Mouse (Mus musculus): ENCODE measurements at regions not wholly inside any gene's neighbourhood (a gene's known extent, or its start where the extent isn't known, plus 50 kb on each side); places are given as distances from the start of the nearest gene placed in this dataset.

DNA sequence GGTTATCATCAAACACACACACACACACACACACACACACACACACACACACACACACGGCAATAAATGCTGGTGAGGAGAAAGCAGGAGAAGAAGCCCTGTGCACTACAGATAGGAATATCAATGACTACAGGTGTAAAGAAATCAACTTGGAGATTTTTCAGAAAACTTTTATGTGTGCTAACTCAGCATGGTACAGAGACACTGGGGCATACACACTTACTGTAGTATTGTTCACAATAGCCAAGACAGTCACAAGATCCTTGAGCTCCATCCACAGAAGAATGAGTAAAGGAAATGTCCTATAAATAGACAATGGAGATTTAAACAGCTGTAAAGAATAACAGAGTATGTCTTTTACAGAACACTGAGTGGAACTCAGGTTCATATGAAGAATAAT is 182.4 kb downstream of the Tm2d1 start:
- Histone ChIP-seq H3K36me3 (no peaks in the 10 kb centered on the region), H3K9ac (no peak overlapping the region), H3K4me2 (peak overlapping the region; percentile 42), H3K27me3 (replicated peaks) (no peaks in the 10 kb centered on the region), H3K4me3 (no peak overlapping the region), H3K4me1 (peaks cover 39% of the 10 kb centered on the region), H3K9me3 (no peaks in the 10 kb centered on the region), H3K27ac (replicated peaks) (peak overlapping the region; percentile 87)
- ATAC-seq (ENCODE audit: extremely low read depth, insufficient number of reproducible peaks, low FRiP score, low TSS enrichment): no peak
- 44% methylated on average over 1 of the region's 1 CpGs for WGBS

DNA sequence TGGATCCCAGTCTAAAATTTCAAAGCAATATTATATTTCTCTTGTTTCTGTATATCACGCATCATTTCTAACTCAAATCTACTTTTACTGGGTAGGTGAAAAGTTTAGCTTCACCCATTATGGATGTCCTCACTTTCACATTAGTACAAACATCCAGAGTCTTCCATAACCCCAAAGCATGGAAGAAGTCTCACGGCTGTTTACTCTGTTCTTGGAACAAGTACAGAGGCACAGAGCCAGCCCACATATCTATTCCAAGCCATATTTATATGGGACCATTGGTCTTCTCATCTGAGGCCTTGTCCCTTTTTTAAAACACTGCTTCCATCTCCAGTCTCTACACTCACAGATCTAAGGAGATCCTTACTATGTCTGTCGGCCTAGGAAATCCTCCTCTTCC is 192.8 kb downstream of the Tm2d1 start:
- Histone ChIP-seq H3K4me3 (no peak overlapping the region), H3K4me1 (no peaks in the 10 kb centered on the region), H3K27ac (replicated peaks) (no peak overlapping the region), H3K9ac (no peak overlapping the region), H3K27me3 (replicated peaks) (no peaks in the 10 kb centered on the region), H3K4me2 (no peak overlapping the region), H3K36me3 (no peaks in the 10 kb centered on the region), H3K9me3 (no peaks in the 10 kb centered on the region)
- 81% methylated on average over 3 of the region's 3 CpGs for WGBS
- no peak for ATAC-seq (ENCODE audit: extremely low read depth, insufficient number of reproducible peaks, low FRiP score, low TSS enrichment)

DNA sequence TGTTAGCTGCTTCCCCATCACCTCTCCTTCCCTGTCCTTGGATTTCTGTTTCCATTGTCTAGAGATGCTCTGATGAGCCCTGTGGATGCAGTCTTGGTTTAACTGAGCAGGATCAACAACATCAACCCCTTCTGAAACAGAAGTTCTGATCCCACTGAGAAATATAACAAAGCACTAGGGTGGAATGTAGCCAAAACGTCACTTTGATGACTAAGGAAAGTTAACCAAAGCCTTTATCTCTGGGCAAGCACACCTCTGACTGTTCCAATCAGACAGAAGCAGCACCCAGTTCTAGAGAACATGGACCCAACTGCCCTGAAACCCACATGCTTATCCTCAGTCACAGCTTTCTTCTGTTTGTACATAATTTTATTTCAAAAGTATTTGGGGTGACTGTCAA is 193.2 kb downstream of the Tm2d1 start:
- H3K4me1 ChIP-seq: no peaks in the 10 kb centered on the region
- H3K27me3 ChIP-seq (replicated peaks): no peaks in the 10 kb centered on the region
- H3K9me3 ChIP-seq: no peaks in the 10 kb centered on the region
- no peak for ATAC-seq (ENCODE audit: extremely low read depth, insufficient number of reproducible peaks, low FRiP score, low TSS enrichment)
- H3K4me2 ChIP-seq: no peak overlapping the region
- no peak overlapping the region for H3K4me3 ChIP-seq
- no peaks in the 10 kb centered on the region for H3K36me3 ChIP-seq
- 51% methylated on average over 1 of the region's 1 CpGs for WGBS
- no peak overlapping the region for H3K9ac ChIP-seq
- H3K27ac ChIP-seq (replicated peaks): no peak overlapping the region

DNA sequence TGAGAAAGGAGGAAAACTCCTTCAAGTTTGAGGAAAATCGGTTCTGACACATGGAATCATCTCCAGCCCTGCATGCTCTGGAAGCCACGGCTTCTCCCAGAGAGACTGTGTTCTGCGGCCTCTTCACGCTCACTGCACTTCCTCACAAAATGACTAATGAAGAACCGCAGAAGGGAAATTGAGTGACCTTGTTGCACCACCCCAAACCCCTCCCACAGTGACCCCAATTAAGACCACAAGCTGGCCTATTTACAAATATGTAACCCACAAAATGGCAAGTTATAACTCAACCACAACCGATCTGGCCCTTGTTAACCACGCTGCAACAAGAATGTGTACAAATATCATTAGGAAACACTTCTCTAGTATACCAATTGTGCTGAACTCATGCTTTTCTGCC is 194.2 kb downstream of the Tm2d1 start:
- no peak overlapping the region for H3K4me3 ChIP-seq
- no peaks in the 10 kb centered on the region for H3K36me3 ChIP-seq
- no peaks in the 10 kb centered on the region for H3K9me3 ChIP-seq
- H3K4me1 ChIP-seq: no peaks in the 10 kb centered on the region
- no peaks in the 10 kb centered on the region for H3K27me3 ChIP-seq (replicated peaks)
- ATAC-seq (ENCODE audit: extremely low read depth, insufficient number of reproducible peaks, low FRiP score, low TSS enrichment): no peak
- H3K27ac ChIP-seq (replicated peaks): no peak overlapping the region
- H3K4me2 ChIP-seq: no peak overlapping the region
- WGBS: 84% methylated on average over 7 of the region's 7 CpGs
- H3K9ac ChIP-seq: no peak overlapping the region

DNA sequence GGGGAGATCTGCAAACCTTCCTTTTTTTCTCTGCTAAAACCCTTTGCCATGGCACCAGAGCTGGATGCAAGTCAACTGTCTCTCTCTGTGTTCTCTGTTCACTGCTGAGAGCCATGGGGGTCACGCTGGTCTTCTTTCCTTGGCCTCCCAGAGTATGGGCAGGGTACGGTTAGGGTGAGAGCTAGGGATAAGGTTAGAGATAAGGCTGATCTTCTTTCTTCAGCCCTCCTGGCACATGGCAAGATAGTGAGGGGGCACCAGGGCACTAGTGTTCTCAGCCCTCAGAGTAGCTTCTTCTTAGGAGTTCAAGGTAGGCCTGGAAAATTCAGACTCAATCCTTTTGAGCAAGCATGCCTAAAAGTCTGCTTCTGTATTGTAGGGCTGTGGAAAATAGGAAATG is 196.1 kb downstream of the Tm2d1 start:
- Histone ChIP-seq H3K4me3 (no peak overlapping the region), H3K27ac (replicated peaks) (no peak overlapping the region), H3K36me3 (no peaks in the 10 kb centered on the region), H3K4me2 (no peak overlapping the region), H3K27me3 (replicated peaks) (no peaks in the 10 kb centered on the region), H3K4me1 (peaks cover 3% of the 10 kb centered on the region), H3K9me3 (no peaks in the 10 kb centered on the region), H3K9ac (no peak overlapping the region)
- 61% methylated on average over 2 of the region's 2 CpGs for WGBS
- ATAC-seq (ENCODE audit: extremely low read depth, insufficient number of reproducible peaks, low FRiP score, low TSS enrichment): no peak

DNA sequence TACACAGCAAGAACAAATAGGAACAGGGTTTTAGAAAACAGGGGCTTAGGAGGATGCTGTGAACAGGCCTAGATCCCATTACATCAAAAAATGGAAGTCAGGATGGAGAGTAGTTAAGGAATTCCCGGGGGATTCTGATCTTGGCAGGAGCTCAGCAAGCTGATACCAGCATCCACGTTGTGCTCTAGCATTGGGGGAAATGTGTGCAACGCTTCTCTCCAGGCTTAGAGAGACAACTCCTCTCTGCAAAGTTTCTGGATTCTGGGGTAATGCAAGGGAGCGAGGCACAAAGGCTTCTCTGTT is 201.1 kb downstream of the Tm2d1 start:
- H3K4me2 ChIP-seq: no peak overlapping the region
- H3K27ac ChIP-seq (replicated peaks): peak overlapping the region; percentile 66
- no peak overlapping the region for H3K4me3 ChIP-seq
- no peaks in the 10 kb centered on the region for H3K9me3 ChIP-seq
- no peaks in the 10 kb centered on the region for H3K27me3 ChIP-seq (replicated peaks)
- no peak overlapping the region for H3K9ac ChIP-seq
- no peak for ATAC-seq (ENCODE audit: extremely low read depth, insufficient number of reproducible peaks, low FRiP score, low TSS enrichment)
- peaks cover 23% of the 10 kb centered on the region for H3K4me1 ChIP-seq
- 25% methylated on average over 4 of the region's 4 CpGs for WGBS
- H3K36me3 ChIP-seq: no peaks in the 10 kb centered on the region

DNA sequence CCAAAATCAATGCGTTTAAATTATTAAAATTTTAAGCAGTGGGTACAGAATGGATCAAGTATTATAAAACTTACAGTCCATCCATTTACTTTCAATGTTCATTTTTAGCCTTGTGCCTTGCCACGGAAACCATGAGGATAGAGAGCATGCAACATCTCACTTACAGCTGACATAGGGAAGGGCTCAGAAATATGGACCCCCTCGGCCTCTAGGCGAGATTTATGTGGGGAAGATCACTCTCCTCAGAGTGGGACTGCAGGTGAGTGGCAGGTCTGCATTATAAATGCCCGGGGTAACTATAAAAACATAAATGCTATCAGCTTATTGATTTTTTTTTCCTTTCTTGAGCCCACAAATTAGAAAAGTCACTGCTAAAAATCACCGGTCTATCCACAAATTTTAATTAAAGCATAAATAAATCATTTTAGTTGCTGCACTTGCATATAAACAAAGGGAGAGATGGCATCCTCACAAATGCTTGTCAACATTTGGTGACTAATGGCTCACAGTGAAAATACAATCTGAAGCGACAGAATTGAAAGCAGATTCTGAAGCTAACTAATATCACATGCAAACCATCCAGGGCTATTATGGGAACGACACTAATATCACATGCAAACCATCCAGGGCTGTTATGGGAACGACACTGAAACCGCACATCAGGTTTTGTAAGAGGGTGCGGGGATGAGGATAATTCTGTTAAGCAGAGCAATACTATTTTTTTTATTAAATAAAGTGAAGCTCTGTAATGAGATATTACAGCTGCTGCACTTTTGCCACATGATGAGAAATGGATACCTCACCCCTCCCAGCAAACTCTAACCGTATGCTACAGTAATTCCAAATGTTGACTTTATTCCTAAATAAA is 201.7 kb downstream of the Tm2d1 start:
- no peaks in the 10 kb centered on the region for H3K36me3 ChIP-seq
- no peak overlapping the region for H3K4me2 ChIP-seq
- H3K4me1 ChIP-seq: peaks cover 23% of the 10 kb centered on the region
- WGBS: 66% methylated on average over 12 of the region's 12 CpGs
- no peak for ATAC-seq (ENCODE audit: extremely low read depth, insufficient number of reproducible peaks, low FRiP score, low TSS enrichment)
- H3K9me3 ChIP-seq: no peaks in the 10 kb centered on the region
- H3K27me3 ChIP-seq (replicated peaks): no peaks in the 10 kb centered on the region
- peak overlapping the region; percentile 66 for H3K27ac ChIP-seq (replicated peaks)
- H3K4me3 ChIP-seq: no peak overlapping the region
- H3K9ac ChIP-seq: no peak overlapping the region

DNA sequence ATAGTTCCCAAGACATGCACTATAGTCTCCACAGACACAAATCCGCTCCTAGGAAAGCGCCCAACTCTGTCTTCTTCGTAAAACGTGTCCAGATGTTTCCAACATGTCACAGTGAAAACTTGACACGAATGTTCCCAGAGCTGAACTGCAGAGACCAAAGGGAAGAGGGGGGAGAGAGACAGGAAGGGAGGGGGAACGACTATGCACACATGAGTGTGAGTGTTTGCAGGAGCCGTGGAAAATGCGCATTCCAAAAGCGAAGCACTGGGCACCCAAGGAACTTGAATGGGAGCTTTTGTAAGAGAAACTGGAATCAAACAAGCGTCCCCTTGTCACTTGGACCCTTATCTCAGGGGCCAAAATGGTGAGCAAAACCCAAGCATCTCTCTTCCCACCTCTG is 202.8 kb downstream of the Tm2d1 start:
- Histone ChIP-seq H3K36me3 (no peaks in the 10 kb centered on the region), H3K4me3 (peak overlapping the region; percentile 22; the same call in 1 of the 2 replicates), H3K4me1 (peaks cover 23% of the 10 kb centered on the region), H3K27ac (replicated peaks) (peak overlapping the region; percentile 46; the same call in 1 of the 2 replicates), H3K9ac (no peak overlapping the region), H3K27me3 (replicated peaks) (no peaks in the 10 kb centered on the region), H3K4me2 (peak overlapping the region; percentile 55), H3K9me3 (no peaks in the 10 kb centered on the region)
- no peak for ATAC-seq (ENCODE audit: extremely low read depth, insufficient number of reproducible peaks, low FRiP score, low TSS enrichment)
- 16% methylated on average over 10 of the region's 10 CpGs for WGBS
